Mouse (Mus musculus) hindbrain, embryonic 12.5 days (tissue): Measurements from ENCODE around the gene Tab2. TPM values are rescaled to one million over a fixed set of nuclear protein-coding genes. Genes with fewer than 3 reads are reported as not detected.
A peak's percentile ranks its signal among the peaks of the same experiment; 100 is the strongest.
"Not testable (repeated sequence)": the region's sequence is repeated elsewhere in the genome, so short reads cannot be mapped to it uniquely, and the experiment has no call there.

Experiments used
- ATAC-seq: fragments of 200-750 bp; cut with Nextera tagmentation; 2 replicates; pipeline ENCODE4 v1.8.0; 2017; ENCODE audit warnings: moderate TSS enrichment; ENCODE audit not compliant: low FRiP score
- H3K27ac ChIP-seq: fragments of 300-500 bp; sonication (generic); 2 replicates; pipeline ENCODE4 v1.5.1; 2016; ENCODE audit warnings: mild to moderate bottlenecking
- H3K27me3 ChIP-seq: fragments of 300-500 bp; sonication (generic); 2 replicates; pipeline ENCODE4 v1.6.1; 2016; ENCODE audit warnings: mild to moderate bottlenecking
- H3K36me3 ChIP-seq: fragments of 300-500 bp; sonication (generic); 2 replicates; pipeline ENCODE4 v1.6.1; 2016; ENCODE audit warnings: mild to moderate bottlenecking
- H3K4me1 ChIP-seq: fragments of 300-500 bp; sonication (generic); 2 replicates; pipeline ENCODE4 v1.6.1; 2016
- H3K4me2 ChIP-seq: fragments of 300-500 bp; sonication (generic); replicated peaks from 2 replicates; pipeline ENCODE4 v1.6.1; 2016; ENCODE audit warnings: mild to moderate bottlenecking
- H3K4me3 ChIP-seq: fragments of 300-500 bp; sonication (generic); 2 replicates; pipeline ENCODE4 v1.5.1; 2016; ENCODE audit warnings: mild to moderate bottlenecking
- H3K9ac ChIP-seq: fragments of 300-500 bp; sonication (generic); 2 replicates; pipeline ENCODE4 v1.6.1; 2016; ENCODE audit warnings: mild to moderate bottlenecking, moderate library complexity
- H3K9me3 ChIP-seq: fragments of 300-500 bp; sonication (generic); replicated peaks from 2 replicates; pipeline ENCODE4 v1.6.1; 2016; ENCODE audit warnings: mild to moderate bottlenecking
- WGBS: fragments of 180-500 bp; shearing (Covaris S2); methylation state at CpG from one replicate; pipeline ENCODE4 v1.1.7; 2016; 5-methylcytosine and 5-hydroxymethylcytosine counted together
- polyA plus RNA-seq: library from polyadenylated mRNA; unstranded; fragments of >200 nt; fragmentation: Nextera tagmentation; extraction: Ambion mirVana; gene quantifications from 2 replicates; pipeline ENCODE4 v1.2.1, GENCODE M21; 2016

Tab2 gene
- polyA plus RNA-seq, 1 experiment from 2014 or later, result 22.2 TPM

- ATAC-seq, result not testable (repeated sequence)
Observed at GRCm38 (mm10) chr10:7880283-7880682, 75.7 kb downstream of the Tab2 start.

DNA sequence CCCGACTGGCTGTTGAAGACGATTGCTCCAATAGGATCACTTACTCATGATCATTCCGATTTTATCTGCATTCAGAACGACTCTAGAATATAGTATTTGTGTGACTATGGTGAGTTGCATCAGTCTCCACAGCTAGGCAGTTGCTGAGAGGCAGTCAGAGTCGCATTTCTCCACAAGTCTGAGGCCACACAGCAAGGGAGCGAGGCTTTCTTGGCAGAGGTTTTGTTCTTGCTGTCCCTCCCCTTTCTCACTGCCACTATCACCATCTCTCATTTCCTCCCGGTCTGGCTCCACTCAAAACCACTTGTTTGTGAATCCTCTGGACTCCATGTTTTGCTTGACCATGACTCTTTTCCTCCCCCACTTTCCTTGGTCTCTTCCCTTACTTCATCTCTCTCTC lies 81.8 kb downstream of the Tab2 start:
- H3K9ac ChIP-seq, result no peak overlapping the region
- WGBS, result 86% methylated on average over 7 of the region's 7 CpGs
- no peak overlapping the region for H3K4me2 ChIP-seq
- no peak overlapping the region for H3K4me3 ChIP-seq
- no peak for ATAC-seq
- H3K36me3 ChIP-seq, result no peaks in the 10 kb centered on the region
- no peak overlapping the region for H3K27ac ChIP-seq
- H3K9me3 ChIP-seq, result no peaks in the 10 kb centered on the region
- H3K27me3 ChIP-seq, result peaks cover 3% of the 10 kb centered on the region; the same call in 1 of the 2 replicates
- H3K4me1 ChIP-seq, result no peaks in the 10 kb centered on the region

More at GRCm38 (mm10) chr10:7880283-7880682, 75.7 kb downstream of the Tab2 start:
- not testable (repeated sequence) for H3K9ac ChIP-seq, H3K27me3 ChIP-seq, H3K36me3 ChIP-seq, H3K4me1 ChIP-seq, H3K9me3 ChIP-seq, H3K27ac ChIP-seq, H3K4me2 ChIP-seq, H3K4me3 ChIP-seq
- WGBS, result 90% methylated on average over 3 of the region's 3 CpGs

DNA sequence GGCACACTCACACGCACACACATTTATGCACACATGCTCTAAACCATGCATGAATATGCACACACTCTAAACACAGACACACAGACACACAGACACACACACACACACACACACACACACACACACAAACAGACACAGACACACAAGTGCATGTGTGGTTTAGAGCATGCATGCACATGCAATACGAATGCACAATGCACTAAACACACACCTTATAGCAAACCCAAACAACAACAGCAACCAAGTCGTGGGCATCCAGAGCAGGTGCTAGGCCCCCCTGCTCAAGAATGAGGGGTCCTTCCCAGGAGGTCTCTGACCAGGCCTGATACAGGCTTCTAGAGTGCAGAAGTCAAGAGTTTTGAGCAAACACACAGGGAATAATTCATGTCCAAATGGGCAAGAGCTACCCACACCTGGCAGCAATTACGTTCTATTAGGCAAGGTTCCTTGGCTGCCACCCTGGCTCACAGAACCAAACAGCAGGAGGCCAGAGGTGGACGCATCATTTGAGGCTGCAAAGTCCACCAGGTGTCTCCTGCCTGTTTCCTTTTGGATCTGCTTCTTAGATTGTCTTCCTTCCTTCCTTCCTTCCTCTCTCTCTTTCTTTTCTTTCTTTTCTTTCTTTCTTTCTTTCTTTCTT lies 84.5 kb downstream of the Tab2 start:
- Histone ChIP-seq H3K9ac (no peak overlapping the region), H3K27me3 (peaks cover 28% of the 10 kb centered on the region), H3K4me2 (no peak overlapping the region), H3K4me1 (peaks cover 10% of the 10 kb centered on the region), H3K36me3 (no peaks in the 10 kb centered on the region), H3K4me3 (no peak overlapping the region), H3K27ac (no peak overlapping the region), H3K9me3 (no peaks in the 10 kb centered on the region)
- no peak for ATAC-seq
- 82% methylated on average over 5 of the region's 5 CpGs for WGBS

DNA sequence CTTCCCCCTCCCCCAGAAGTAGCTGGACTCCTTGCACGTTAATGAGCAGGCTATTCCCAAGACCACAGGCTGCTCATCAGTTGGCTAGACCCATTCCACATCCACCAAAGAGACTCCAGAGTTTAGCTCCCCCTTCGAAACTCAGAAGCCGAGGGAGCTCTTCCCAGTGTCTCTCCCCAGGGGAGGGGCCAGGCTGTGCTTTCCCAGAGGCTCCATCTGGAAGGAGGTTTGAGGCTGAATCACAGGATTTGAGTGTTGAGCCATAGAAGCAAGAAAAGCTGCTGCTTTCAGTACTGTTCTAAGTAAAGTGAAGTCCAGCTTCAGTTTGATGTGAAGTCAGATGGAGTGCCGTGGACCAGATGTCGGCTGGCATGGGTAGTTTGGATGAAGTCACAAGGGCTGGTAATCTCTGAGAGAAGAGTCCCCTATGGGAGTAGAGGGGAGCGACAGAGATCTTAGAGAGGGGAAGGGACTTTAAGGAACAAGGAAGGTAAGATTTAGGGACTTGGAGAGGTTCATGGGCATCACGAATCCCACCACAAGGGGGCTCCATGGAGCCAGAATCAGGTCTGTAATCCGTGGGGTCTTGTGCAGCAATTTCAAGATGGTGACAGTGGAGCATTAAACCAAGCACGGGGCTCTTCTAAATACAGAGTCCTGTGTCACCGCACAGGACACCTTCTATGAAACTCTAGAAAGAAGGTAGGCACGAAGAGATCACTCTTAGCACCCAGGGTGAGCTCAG lies 85.3 kb downstream of the Tab2 start:
- Histone ChIP-seq H3K36me3 (no peaks in the 10 kb centered on the region), H3K27ac (no peak overlapping the region), H3K4me2 (no peak overlapping the region), H3K4me1 (peaks cover 10% of the 10 kb centered on the region), H3K4me3 (no peak overlapping the region), H3K27me3 (peaks cover 32% of the 10 kb centered on the region), H3K9me3 (no peaks in the 10 kb centered on the region), H3K9ac (no peak overlapping the region)
- 68% methylated on average over 11 of the region's 11 CpGs for WGBS
- ATAC-seq, result no peak

GRCm38 (mm10) chr10:7869746-7870145 lies 86.3 kb downstream of the Tab2 start:
- 62% methylated on average over 8 of the region's 8 CpGs for WGBS
- no peak overlapping the region for H3K4me2 ChIP-seq
- no peaks in the 10 kb centered on the region for H3K9me3 ChIP-seq
- no peak for ATAC-seq
- no peaks in the 10 kb centered on the region for H3K36me3 ChIP-seq
- peaks cover 10% of the 10 kb centered on the region for H3K4me1 ChIP-seq
- H3K27ac ChIP-seq, result no peak overlapping the region
- no peak overlapping the region for H3K4me3 ChIP-seq
- peaks cover 32% of the 10 kb centered on the region for H3K27me3 ChIP-seq
- H3K9ac ChIP-seq, result no peak overlapping the region

GRCm38 (mm10) chr10:7867666-7868030 lies 88.4 kb downstream of the Tab2 start:
- WGBS, result 23% methylated on average over 21 of the region's 21 CpGs
- no peaks in the 10 kb centered on the region for H3K36me3 ChIP-seq
- ATAC-seq, result no peak; the same call in 1 of the 2 replicates
- peaks cover 10% of the 10 kb centered on the region for H3K4me1 ChIP-seq
- H3K9me3 ChIP-seq, result no peaks in the 10 kb centered on the region
- peak overlapping the region; percentile 62 for H3K9ac ChIP-seq
- H3K4me2 ChIP-seq, result peak overlapping the region; percentile 66
- peaks cover 32% of the 10 kb centered on the region for H3K27me3 ChIP-seq
- H3K4me3 ChIP-seq, result peak overlapping the region; percentile 42
- no peak overlapping the region for H3K27ac ChIP-seq

DNA sequence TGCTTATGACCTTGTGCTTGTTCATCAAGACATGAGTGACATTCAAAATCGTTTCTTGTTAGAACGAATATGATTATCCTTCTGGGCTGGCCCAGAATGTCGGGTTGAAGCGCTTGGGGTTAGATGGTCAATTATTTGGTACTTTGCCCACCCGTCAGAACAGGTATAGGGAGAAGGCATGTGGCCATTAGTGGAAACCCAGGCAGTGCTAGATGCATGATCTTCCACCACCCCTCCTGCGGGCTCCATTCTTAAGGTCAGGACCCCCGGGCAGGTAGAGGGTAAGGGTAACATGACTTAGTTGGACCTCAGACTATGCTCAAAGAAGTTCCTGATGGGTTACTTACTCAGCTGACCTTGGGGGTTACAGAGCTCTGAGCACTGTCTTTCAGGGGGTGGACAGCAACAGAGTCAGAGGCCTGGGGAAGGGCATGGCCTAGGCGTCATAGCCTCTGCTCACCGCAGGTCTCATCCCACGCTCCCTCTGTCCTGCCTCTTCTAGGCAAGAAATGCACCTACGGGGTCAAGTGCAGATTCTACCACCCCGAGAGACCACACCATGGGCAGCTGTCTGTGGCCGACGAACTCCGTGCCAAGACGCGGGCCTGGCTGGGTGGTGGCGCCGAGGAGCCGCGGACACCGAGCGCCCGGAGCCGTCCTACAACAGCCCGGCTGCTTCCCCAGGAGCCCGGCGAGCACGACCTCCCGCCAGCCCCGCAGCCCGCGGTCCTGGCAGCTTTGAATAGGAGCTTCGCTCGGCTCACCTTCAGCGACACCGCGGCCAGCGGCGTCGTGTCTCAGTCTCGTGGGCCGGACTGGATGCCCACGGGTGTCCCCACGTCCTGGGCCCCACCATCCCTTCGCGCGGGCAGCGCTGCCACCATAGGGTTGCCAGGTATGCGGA lies 89.0 kb downstream of the Tab2 start:
- Histone ChIP-seq H3K36me3 (no peaks in the 10 kb centered on the region), H3K4me1 (peaks cover 10% of the 10 kb centered on the region), H3K27me3 (peaks cover 32% of the 10 kb centered on the region), H3K4me3 (peak overlapping the region; percentile 42), H3K27ac (no peak overlapping the region), H3K4me2 (peak overlapping the region; percentile 66), H3K9ac (peak overlapping the region; percentile 62), H3K9me3 (no peaks in the 10 kb centered on the region)
- ATAC-seq, result no peak
- WGBS, result 17% methylated on average over 50 of the region's 50 CpGs

- H3K4me1 ChIP-seq, result peaks cover 12% of the 10 kb centered on the region
- no peaks in the 10 kb centered on the region for H3K36me3 ChIP-seq
- peaks cover 32% of the 10 kb centered on the region for H3K27me3 ChIP-seq
- no peak overlapping the region for H3K4me3 ChIP-seq
- H3K27ac ChIP-seq, result no peak overlapping the region
- ATAC-seq, result no peak
- 85% methylated on average over 3 of the region's 3 CpGs for WGBS
- H3K4me2 ChIP-seq, result no peak overlapping the region
- H3K9me3 ChIP-seq, result no peaks in the 10 kb centered on the region
- no peak overlapping the region for H3K9ac ChIP-seq
Observed at GRCm38 (mm10) chr10:7864806-7865205, 91.2 kb downstream of the Tab2 start.

DNA sequence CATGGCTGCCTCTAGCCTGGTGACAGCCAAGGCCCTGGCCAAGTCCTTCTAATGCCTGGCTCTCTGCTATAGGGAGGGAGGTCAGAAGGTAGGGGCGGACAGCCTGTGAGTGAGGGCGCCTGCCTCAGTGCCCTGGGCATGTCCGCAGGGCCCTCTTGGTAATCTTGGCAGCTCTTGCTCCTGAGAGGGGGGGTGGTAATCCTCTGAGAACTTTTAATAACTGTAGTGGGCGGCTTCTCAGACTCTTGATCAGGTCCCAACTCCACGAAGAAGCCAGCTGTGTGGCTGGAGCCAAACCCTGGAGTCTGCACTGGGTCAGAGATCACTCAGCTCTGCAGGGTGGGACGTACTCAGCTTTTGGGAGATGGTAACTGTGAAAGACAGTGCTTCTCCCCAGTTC lies 91.8 kb downstream of the Tab2 start:
- H3K27ac ChIP-seq, result no peak overlapping the region

DNA sequence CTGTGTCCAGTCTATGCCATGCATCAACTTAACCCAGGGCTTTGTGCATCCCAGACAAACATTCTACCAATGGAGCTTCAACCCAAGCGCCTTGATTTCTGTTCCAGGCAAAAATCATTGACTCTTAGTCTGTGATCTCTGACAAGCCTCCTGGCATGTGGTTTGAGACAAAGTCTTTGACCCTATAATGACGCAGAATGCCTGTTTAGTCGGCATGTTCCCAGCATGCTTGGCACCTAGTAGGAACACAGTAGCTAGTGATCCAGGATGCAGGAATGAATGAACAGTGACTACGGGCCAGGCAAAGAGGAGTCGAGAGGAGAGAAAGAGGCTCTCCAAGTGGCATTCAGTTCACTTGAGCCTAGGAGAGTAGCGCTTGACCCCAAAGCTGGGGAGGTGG lies 92.6 kb downstream of the Tab2 start:
- H3K27me3 ChIP-seq, result peaks cover 23% of the 10 kb centered on the region
- no peak overlapping the region for H3K9ac ChIP-seq
- 92% methylated on average over 6 of the region's 6 CpGs for WGBS
- H3K9me3 ChIP-seq, result no peaks in the 10 kb centered on the region
- H3K4me2 ChIP-seq, result no peak overlapping the region
- no peak overlapping the region for H3K27ac ChIP-seq
- H3K4me1 ChIP-seq, result peaks cover 12% of the 10 kb centered on the region
- no peaks in the 10 kb centered on the region for H3K36me3 ChIP-seq
- ATAC-seq, result no peak
- no peak overlapping the region for H3K4me3 ChIP-seq

More for the DNA sequence above, 91.8 kb downstream of the Tab2 start:
- Histone ChIP-seq H3K36me3 (no peaks in the 10 kb centered on the region), H3K9me3 (no peaks in the 10 kb centered on the region), H3K4me3 (no peak overlapping the region), H3K27me3 (peaks cover 29% of the 10 kb centered on the region), H3K4me2 (no peak overlapping the region), H3K4me1 (peaks cover 12% of the 10 kb centered on the region), H3K9ac (no peak overlapping the region)
- ATAC-seq, result no peak
- WGBS, result 77% methylated on average over 6 of the region's 6 CpGs

- no peak for ATAC-seq
- peaks cover 4% of the 10 kb centered on the region for H3K4me1 ChIP-seq
- no peaks in the 10 kb centered on the region for H3K36me3 ChIP-seq
- H3K27me3 ChIP-seq, result peaks cover 10% of the 10 kb centered on the region
- no peaks in the 10 kb centered on the region for H3K9me3 ChIP-seq
- 89% methylated on average over 24 of the region's 25 CpGs for WGBS
- H3K4me2 ChIP-seq, result no peak overlapping the region
- no peak overlapping the region for H3K9ac ChIP-seq
- H3K27ac ChIP-seq, result no peak overlapping the region
- H3K4me3 ChIP-seq, result no peak overlapping the region
Observed at GRCm38 (mm10) chr10:7861937-7862657, 93.9 kb downstream of the Tab2 start.
